Mouse (Mus musculus) layer of hippocampus, adult 18-20 months (tissue): Measurements from ENCODE around the gene Hdgfl3. TPM values are rescaled to one million over a fixed set of nuclear protein-coding genes. Genes with fewer than 3 reads are reported as not detected.

Experiments
- DNase-seq, 2 experiments: peaks; one replicate each; pipeline ENCODE4 v3.0.0; 2022; ENCODE audit warnings: low spot score in 2 of 2
- total RNA-seq, 2 experiments: library from RNA; stranded (reverse); gene quantifications; 2 replicates each; pipeline ENCODE4 v1.2.3; 2021

Hdgfl3 gene
- total RNA-seq, 2 experiments from 2014 or later, result 61.4 to 62.0 TPM

GRCm38 (mm10) chr7:81904094-81904493, 30.2 kb downstream of the Hdgfl3 start:
- DNase-seq, result no peak

DNA sequence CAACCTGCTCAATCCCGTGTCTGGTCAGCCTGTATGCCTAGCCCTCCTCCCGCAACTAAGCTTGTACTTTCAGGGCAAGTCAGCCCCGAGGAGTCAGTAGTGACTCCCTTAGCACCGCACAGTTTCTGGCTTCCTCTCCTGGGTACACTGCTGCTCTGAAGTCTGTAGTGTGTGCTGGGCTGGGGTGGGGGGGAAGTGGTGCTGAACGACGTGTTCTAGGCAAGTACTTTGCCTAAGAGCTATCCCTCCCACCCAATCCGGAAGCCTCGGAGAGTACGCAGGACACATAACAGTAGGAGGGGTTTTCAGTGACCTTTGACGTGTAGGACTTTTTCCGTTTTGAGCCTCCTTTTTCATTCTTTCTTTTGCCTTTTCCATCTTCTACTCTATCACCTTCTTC, 34.9 kb downstream of the Hdgfl3 start:
- no peak for DNase-seq

- DNase-seq, result no peak
These were observed 49.1 kb downstream of the Hdgfl3 start for GRCm38 (mm10) chr7:81885128-81885527.

- no peak for DNase-seq
These were observed 52.7 kb downstream of the Hdgfl3 start for GRCm38 (mm10) chr7:81881600-81881999.

- no peak for DNase-seq
These were observed 53.5 kb downstream of the Hdgfl3 start for GRCm38 (mm10) chr7:81880797-81881196.

DNA sequence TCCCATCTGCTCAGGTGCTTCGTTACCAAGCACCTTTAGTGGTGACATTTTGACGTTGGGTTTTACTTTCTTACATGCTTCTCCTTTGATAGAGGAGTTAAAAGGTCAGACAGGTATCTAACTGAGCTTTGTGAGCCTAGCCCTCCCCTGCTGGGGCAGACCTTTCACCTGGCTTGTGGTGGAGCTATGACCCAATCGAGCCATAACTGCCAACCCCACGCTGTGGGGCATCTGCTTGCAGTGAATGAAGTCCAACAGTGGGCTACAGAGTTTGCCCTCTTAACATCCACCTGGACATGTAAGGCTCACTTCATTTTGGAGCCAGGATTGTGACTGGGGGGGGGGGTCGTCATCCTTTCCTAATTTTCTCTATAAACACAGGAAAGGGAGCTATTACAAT, 54.0 kb downstream of the Hdgfl3 start:
- no peak for DNase-seq

DNA sequence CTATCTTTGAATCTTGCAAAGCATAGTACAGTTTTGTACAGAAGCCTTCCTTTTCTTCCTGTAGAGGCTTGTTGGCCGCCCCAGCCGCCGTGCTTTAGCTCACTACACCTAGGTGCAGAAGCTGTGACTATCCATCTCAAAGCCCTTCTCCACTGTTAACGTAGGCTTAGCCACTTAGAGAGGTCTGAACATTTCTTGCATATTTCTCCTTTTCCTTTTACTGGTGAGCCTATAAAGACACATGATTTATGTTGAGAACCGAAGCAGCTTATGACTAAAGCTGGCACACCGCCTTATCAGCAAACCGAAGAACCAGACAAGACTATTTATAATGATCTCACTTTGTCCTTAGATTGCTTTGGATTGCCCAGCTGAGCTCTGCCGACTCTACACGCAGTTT, 58.9 kb downstream of the Hdgfl3 start:
- no peak for DNase-seq

DNA sequence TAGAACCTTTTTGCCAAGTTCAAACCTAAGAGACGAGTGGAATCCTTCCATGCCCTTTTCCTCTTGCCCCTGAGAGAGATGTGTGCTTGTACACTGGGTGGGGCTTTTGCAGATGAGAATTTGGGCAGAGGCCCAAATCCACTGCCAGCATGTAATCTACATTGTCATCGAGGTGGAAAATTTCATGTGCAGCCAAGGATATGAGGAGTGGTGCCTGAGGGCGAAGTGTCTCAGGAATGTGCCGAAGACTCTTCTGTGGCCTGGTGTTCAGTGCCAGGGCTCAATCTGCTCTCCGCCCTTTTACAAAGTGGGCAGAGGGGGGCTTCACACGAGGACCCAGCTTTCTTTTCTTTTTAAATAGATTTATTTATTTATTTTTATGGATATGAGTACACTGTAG, 59.6 kb downstream of the Hdgfl3 start:
- DNase-seq, result no peak

DNA sequence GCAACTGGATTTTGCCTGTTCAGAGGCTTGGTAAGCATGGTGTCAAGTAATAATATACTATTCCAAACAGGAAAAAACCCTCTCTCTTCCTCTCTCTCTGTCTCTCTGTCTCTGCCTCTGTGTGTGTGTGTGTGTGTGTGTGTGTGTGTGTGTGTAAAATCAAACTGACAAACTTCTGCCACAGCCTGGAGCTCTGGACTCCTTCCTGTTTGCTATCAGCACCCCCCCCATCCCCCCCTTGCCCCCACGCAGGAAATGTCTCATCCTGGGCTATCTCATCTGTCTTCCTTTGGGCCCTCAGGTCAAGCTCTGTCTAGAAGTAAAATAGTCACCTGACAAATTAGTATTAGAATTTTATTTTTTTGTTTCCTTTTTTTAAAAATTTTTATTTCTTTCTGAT, 60.5 kb downstream of the Hdgfl3 start:
- DNase-seq, result no peak

- DNase-seq, result no peak
These were observed 61.7 kb downstream of the Hdgfl3 start for GRCm38 (mm10) chr7:81872493-81873013.

DNA sequence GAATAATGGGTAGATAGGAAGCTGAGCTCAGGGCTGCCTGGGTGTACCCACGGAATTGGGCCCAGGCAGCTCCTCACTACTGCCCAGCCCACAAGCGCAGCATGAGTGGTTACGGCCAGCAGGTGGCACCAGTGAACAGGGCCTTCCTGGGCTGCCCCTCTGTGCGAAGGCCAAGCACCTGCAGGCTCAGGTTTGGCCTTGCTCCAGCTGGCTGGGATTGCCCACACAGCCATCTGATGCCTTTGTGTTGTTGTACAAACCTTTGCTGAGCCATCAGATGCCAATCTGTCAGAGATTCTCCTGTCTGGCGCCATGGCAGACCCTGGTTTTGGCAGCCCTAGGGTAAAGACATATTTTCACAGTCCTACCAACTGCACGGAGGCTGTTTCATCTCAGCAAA, 66.1 kb downstream of the Hdgfl3 start:
- peak; percentile 61 to 78 for DNase-seq

GRCm38 (mm10) chr7:81867231-81867930, 66.9 kb downstream of the Hdgfl3 start:
- no peak for DNase-seq

- no peak for DNase-seq
These were observed 68.3 kb downstream of the Hdgfl3 start for GRCm38 (mm10) chr7:81865937-81866336.

DNA sequence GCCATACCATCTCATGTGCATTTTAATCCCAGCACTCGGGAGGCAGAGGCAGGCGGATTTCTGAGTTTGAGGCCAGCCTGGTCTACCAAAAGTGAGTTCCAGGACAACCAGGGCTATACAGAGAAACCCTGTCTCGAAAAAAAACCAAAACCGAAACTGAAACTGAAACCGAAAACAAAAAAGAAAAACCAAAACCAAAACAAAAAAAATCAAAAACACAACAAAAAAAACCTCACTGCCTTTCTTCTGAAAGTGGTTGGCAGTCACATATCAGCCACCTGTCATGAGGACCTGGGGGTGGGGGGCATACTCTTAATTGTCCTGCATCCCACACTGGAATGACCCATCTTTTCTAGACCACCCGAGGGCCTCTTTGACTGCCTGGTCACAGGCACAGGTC, 69.7 kb downstream of the Hdgfl3 start:
- DNase-seq, result no peak

- no peak for DNase-seq
These were observed 71.4 kb downstream of the Hdgfl3 start for GRCm38 (mm10) chr7:81862587-81863583.

- no peak for DNase-seq
These were observed 72.4 kb downstream of the Hdgfl3 start for GRCm38 (mm10) chr7:81861921-81862320.

DNA sequence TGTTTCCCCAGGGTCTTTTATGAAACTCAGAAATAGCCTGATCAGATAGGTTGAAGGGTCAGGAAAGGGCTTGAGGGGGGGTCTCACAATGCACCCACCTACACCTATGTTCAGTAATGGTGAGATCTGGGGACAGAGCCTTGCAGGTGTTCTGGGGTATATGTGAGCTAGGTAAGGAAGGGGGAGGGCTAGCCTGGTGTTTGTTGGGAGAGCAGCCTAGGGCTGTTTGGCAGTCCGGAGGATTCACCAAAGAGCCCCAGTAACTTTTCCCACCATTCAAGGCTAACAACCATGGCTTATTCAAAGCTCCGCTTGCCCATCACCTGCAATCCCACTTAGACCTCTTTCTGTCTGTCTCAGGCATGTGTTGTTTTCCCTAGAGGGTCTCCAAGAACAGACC, 72.8 kb downstream of the Hdgfl3 start:
- no peak for DNase-seq

GRCm38 (mm10) chr7:81860996-81861395, 73.3 kb downstream of the Hdgfl3 start:
- no peak for DNase-seq

DNA sequence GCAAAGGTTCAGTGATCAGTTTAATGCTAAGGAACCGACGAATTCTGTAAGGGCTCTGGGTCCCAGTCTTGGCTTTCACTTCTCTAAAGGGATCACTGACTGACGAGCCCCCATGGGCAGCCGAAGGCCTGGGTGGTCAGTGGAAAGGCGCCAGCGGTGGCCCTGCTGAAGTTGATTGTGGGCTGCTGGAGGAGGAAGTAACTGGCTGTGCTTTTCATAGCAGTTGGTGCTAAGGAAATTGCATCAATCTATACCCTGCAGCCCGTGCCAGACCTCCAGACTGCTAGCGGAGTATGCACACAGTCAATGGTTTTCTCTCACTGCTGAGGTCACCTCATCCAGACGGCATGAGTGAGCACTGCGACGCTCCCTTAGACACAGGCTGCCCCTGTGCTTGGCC, 74.2 kb downstream of the Hdgfl3 start:
- peak in 1 of 2 experiments; percentile 17 for DNase-seq

DNA sequence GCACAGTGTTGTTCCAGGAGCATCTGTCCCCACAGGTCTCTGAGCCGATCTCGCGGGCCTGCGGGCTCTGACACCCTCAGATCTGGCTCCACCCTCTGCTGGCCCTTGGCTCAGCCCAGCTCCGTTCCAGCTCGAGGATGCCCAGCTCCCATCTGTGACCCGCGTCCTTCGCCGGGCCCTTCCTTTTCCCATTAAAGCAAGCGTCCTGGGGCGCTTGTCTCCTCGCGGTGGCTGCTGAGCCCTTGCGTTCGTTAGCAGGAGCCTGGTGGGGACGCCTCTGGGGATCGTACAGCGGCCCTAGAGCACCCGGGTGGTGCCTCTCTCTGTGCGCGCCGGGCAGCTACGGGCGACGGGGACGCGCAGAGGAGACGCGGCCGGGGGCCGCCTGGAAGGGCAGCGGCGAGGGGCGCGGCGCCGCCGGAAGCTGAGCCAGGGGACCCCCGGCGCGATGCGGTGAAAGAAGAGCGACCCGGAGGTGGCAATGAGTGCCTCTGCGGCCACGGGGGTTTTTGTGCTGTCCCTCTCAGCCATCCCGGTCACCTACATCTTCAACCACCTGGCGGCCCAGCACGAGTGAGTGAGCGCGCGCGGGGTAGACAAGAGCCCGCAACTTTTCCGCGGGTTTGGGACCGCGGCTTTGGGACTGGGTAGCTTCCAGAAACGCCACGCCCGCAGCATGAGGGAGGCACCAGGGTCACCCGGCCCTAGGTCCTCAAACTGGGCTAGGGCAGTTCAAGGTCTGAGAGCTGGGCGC, 75.1 kb downstream of the Hdgfl3 start, which contains the start of gene Tm6sf1:
Gene Tm6sf1, plus strand, starts transcription at position 34 of the 754 bp plus-strand sequence.
- DNase-seq, result peak in 1 of 2 experiments; percentile 19

DNA sequence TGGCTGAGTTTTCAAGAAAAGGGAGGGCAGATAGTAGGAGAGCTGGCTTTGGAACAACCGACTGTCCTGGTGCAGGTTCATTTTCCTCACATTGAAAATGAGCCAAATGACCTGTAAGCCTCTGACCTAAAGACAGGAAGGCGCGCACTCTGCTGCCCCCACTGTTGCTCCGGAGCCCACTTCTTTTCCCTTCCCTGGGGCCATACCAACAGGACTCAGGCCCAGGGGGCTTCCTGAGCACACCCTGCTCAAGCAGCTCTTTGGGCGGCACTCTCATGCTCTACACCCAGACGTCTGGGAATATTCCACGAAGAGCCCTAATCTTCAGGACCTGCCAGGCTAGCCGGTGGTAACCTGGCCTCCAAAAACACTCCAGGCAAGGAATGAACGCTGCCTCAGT, 76.0 kb downstream of the Hdgfl3 start:
- no peak for DNase-seq
